Mouse (Mus musculus) T-cell, adult 2 months (primary cell): ENCODE results near the gene Cpa4.
A peak's percentile ranks its signal among the peaks of the same experiment; 100 is the strongest.

Experiments
- DNase-seq: peaks from one replicate; pipeline ENCODE4 v3.0.0; 2022; ENCODE audit warnings: low spot score

Cpa4 gene

GRCm38 (mm10) chr6:30591851-30592404, 23.8 kb downstream of the Cpa4 start:
- DNase-seq, result peak; percentile 3

GRCm38 (mm10) chr6:30592417-30592974, 24.3 kb downstream of the Cpa4 start:
- DNase-seq, result no peak

DNA sequence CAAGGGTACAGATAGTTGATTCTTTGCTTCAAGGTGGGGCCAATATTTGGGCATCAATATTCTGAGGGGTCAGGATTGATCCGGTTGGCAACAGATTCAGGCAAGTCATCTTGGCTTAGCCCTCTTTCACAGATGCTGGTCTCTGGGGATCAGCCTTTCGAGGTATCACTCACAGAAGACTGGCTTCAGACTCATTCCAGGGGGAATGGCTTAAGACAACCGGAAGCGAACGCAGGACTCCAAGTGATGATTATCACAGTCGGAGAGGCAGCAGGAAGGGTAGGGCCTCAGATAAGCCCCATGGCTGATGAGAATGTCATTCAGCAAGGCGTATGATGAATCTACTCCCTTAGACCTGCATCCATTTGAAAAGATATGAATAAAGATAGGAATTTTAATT, 26.2 kb downstream of the Cpa4 start:
- no peak for DNase-seq

GRCm38 (mm10) chr6:30596230-30596898, 28.2 kb downstream of the Cpa4 start:
- no peak for DNase-seq

- no peak for DNase-seq
These were observed 31.9 kb downstream of the Cpa4 start for GRCm38 (mm10) chr6:30600033-30600432.

DNA sequence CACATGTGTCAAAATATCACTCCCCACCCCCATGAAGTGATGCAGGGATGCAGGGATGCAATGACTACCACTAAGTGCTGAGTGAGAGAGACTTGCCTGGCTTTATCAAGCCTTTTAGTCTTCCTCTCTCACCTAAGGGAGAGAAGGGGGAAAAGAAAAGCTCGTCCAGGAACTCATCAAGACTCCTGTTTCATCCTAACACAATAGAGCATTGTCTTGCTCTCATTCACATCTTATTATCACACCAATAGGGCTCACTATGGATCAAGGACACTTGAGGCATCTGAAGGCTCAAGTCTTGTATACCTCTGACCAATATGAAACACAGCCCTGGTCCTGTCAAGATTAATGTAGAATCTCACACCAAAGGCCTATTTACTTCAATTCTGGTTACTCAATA, 32.8 kb downstream of the Cpa4 start:
- DNase-seq, result no peak

DNA sequence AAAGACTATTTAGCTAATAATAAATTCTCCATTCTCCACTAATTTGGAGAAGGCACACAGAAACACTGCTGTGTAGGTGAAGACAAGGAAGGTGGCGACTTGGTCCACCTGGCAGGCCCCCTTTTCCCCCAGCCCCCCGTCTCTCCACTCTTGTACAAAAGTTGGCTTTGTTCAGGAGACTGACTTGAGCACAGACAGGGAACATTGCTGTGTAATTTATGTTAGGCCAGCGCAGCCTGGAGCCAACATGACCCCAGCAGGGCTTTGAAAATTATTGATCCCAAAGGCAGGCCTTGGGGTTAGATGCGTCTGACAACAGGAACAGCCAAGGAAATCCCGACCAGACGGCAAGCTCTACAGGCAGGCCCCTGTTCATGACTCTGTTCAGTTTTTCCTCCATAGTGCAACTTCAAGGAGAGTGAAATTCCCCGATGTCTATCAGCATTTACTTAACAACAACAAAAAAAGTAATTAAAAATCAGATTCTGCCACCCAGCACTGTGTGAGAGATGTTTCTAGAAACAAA, 36.2 kb downstream of the Cpa4 start:
- DNase-seq, result no peak

GRCm38 (mm10) chr6:30605111-30605510, 36.9 kb downstream of the Cpa4 start:
- no peak for DNase-seq

GRCm38 (mm10) chr6:30605672-30606071, 37.5 kb downstream of the Cpa4 start:
- no peak for DNase-seq

DNA sequence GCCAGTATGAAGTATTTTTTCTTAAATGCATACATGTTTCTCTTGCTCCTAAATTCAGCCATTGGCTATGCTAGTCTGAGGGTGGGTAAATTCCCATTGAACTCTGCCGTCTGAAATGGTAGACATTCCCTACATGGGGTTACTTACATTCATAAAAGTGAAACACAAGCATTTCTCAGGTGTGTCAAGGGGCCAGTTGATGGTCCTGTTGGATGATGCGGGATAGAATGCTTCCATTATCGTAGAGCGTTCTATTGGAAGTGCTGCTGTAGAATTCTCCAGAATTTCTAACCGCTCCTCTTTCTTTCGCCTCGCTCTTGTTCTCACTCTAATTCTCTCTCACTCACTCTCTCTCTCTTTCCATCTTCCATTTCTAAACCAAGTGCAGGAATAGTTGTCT, 42.5 kb downstream of the Cpa4 start, which contains the start of gene Cpa5:
TSS of gene Cpa5 (plus strand) at position 301 of the 400 bp plus-strand sequence.
- no peak for DNase-seq

DNA sequence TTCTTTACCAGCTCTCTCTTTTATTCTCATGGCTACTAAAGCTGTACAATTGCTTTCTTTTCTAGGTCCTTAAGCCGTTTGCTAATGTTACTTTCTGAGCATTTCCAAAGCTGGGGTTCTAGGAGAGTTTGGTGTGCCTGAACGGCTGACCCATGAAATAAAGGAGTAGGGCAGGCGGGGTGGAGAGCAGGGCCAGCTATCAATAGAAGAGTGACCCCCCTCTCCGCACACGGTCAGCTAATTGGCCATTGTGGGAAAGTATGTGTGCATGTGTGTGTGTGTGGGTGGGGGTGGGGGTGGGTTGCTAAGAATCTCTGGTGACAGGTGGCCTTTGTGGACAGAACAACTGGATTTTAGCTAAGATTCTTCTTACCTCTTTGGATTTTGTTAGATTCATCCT, 43.0 kb downstream of the Cpa4 start:
- DNase-seq, result no peak

DNA sequence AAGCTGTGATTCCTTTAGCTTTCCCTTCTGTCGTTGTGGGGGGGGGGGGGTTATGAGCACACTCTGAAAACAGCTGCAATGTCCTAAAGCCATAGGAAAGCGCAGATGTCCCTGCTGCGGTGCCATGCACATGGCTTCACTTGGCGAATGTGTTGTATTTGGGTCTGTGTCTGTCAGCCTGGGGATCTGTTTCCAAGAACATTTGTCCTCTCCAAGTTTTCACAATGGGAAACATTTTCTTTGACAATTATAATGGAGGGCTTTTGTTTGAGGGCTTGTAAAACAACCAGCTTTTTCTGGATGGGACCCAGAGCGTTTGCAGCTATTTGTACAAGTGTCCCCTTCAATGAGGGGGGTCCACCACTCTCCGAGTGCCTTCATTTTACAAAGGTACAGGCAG, 46.1 kb downstream of the Cpa4 start:
- DNase-seq, result no peak

DNA sequence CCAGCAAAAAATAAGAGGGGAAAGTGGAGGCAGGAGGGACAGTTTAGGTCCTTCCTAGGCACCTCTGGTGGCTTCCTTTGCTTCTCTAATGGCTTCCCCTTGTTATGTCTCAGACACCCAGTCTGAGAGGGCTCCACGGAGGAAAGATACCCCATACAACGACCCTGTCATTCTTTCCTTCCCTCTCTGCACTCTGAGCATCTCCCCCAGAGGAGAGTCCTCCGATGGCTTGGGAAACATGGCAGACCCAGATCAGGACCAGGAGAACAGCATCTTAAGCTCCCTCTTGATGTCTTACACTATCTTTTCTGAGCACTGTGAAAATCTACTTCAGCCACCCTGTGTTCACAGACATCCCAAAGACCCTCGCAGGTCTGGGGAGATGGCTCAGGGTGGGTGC, 47.6 kb downstream of the Cpa4 start:
- DNase-seq, result no peak

DNA sequence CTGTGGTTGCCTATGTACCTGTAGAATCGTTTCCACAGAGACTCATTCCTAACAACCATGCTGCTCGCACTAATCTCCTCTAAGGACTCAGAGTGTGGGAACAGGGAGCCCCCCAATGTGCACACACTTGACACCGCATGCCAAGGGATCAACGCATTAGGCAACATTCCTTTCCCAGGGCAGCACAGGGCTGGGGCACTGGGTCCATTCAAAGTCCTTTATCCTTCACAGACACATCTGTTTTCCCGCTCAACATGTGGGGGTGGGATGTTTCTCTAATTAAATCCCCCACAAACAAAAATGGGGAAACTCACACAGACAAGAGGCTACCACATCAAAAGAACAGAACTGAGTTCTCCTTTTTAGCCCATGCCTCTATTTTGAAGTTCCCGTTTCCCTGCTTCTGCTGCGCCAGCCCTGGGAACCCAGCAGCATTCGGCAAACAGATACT, 48.3 kb downstream of the Cpa4 start:
- no peak for DNase-seq

DNA sequence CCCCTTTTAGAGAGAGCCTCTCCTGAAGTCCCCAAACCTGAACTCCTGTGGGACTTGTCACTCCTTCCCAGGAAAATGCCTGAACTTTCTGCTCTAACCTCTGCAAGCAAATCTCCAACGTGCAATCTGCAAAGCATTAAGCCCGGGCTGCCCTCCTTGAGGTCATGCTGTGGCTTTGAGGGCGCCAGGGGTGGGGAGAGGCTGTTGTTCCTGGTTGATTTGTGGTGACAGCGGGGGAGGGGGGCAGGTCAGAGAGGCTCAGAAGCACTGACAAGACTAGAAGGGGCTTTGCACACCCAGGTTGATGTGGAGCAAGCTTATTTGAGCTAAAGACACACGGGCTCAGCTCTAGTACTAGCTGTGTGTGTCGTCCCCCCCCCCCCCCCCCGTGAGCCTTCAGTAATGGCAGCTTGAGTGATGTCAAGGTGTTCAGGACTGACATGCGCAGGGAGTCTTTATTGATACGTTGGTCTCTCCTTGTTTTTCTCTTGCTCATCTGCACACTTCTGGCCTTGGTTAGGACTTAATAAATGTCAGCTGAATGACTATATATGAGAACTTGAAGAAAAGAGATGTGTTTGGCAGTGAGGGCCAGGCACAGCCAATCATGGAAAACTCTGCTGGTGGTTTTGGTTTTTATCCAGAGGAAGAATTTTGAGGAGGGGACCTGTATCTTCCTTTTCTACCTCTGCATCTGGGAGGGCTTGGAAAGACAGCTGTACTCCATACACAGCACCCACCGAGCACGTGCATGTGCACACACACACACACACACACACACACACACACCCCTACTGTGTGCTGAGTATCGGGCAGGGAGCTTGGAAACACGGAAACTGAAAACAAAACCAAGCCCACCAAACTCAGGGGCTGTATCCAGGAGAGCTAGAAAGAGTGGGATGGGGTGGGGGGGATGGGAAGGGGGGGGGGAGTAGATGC, 49.1 kb downstream of the Cpa4 start:
- DNase-seq, result no peak

DNA sequence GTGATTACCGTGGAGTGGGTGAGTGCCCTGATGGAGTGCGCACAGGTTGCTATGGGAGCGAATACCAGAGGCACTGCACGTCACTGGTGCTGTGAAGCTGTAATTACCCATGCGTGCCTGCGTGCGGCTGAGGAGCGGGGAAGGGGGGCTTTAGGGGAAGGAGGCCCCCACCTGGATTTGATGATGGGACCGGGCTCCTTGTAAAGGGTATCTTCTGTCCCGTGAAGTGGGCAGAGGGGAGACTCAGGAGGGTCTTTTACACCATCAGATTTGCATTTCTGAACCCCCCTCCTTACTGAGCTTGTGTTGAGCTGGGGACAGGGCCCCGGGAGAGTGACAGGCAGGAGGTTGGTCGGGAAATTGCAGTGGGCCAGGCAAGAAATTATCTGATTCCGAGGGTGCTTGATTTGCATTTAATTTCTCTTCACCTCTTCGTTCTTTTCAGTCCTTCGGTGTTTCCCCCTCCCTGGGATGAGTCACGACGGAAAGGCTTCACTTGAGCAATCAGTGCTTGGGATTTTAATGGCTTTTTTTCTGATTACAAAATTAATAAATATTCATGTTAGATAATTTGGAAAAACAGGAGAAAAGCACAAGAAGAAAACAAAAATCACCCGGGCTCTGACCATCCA, 49.9 kb downstream of the Cpa4 start:
- no peak for DNase-seq

- DNase-seq, result no peak
These were observed 50.6 kb downstream of the Cpa4 start for GRCm38 (mm10) chr6:30618735-30619134.

DNA sequence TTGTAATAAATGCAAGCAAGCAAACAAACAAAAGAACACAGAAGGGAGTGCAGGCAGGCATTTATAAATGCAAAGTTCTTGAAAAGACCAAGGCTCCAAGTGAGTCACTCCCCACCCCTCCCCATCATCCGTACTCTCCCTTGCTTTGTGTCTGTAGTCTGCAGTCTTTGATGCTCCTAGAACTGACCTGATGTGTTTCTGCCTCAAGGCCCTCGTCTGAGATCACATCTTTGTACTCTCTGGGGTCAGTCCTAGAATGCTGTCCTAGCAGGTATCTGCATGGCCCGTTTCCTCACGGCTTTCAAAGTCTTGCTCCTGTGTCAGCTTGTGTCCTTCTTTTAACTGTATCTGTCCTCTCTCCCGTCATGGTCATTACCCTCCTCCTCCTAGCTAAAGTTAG, 51.4 kb downstream of the Cpa4 start:
- no peak for DNase-seq

DNA sequence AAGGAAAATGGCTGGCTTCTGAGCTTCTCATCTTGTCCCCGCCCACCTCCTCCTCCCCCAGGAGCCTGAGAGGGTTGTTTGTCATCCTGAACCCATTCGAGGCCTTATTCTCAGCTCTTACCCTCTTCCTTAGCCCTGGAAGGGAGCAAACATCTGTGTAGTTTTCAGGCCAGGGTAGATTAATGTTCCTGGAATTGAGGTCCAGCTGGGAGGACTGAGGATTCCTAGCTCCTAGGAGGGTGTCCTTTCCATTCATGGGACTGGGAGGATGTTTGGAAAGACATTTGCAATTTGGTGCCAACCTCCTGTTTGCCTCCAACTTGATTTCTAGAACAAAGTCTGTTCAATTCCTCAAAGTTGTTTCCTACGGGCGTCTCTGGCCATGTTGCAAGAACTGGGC, 52.4 kb downstream of the Cpa4 start:
- no peak for DNase-seq

DNA sequence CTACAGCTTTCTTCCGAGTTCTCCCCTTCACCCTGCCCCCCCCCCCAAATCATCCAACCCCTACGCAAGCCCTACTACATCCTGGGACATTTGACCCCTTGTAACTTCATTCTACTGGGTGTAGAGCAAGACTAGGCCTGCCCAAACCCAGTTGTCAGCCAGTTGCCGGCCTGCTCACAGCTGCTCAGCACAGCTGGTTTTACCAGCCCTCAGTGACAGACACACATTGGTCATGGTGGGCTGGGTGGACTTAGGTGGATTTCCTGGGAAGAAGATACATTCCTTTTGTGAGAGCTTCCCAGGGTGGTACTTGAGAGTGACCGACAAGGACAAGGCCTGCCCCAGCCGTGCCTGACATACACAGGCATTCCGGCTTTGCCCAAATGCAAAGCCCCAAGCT, 52.8 kb downstream of the Cpa4 start:
- DNase-seq, result no peak

- DNase-seq, result no peak
These were observed 53.8 kb downstream of the Cpa4 start for GRCm38 (mm10) chr6:30621986-30622389.

DNA sequence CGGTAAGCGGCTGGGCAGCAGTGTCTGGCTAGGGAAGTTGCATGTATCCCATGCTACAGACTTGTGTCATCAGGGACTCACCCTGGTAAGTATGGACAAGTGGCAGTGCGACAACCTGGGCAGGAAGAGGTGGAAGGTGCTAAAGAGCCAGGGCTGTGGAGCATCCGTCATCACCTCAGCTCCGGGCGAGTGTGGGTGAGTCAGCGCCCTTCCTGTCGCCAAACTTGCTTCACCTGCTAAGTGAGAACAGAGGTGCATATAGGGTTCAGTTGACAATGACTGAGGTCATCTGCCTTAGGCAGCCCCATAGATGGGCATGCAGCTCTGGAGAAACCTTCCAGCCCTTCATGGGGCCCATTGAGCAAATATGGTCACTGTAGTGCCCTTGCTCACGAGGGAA, 56.6 kb downstream of the Cpa4 start:
- DNase-seq, result no peak
